Mouse (Mus musculus): ENCODE data around the gene Mms19. TPM values are rescaled to one million over a fixed set of nuclear protein-coding genes. Genes with fewer than 3 reads are reported as not detected.
A peak's percentile ranks its signal among the peaks of the same experiment; 100 is the strongest.

Gene Mms19
- total RNA-seq, 2 experiments from 2014 or later, result 19.3 to 20.1 TPM

GRCm38 (mm10) chr19:41898860-41899259 lies 82.1 kb downstream of the Mms19 start:
- peak; percentile 33 for DNase-seq

GRCm38 (mm10) chr19:41896319-41896711 lies 84.6 kb downstream of the Mms19 start:
- DNase-seq, result no peak

GRCm38 (mm10) chr19:41895460-41896318 lies 85.3 kb downstream of the Mms19 start, which contains the start of gene Rrp12:
TSS of gene Rrp12 (minus strand) at chr19:41896173.
- DNase-seq, result peak; percentile 79

GRCm38 (mm10) chr19:41894959-41895358 lies 86.0 kb downstream of the Mms19 start:
- peak; percentile 35 for DNase-seq

Other genes starting within 250 kb of the Mms19 start
- not detected for gene Slit1, start 237.5 kb downstream of the Mms19 start, total RNA-seq (2021)
- gene Arhgap19, start 179.1 kb downstream of the Mms19 start, total RNA-seq (2021), result 10 to 100 TPM in 1 of 2 experiments, 1 to 10 TPM in 1; 9.5 to 10.2 TPM
- gene Frat1, start 151.2 kb downstream of the Mms19 start, total RNA-seq (2021), result 1 to 10 TPM; 2.1 to 2.3 TPM
- gene Frat2, start 133.0 kb downstream of the Mms19 start, total RNA-seq (2021), result 1 to 10 TPM; 3.6 to 3.9 TPM
- 10 to 100 TPM; 19.9 to 23.4 TPM for gene Rrp12, start 85.0 kb downstream of the Mms19 start, total RNA-seq (2021)
- gene Pgam1, start 69.2 kb downstream of the Mms19 start, total RNA-seq (2021), result 100 to 1,000 TPM; 150 to 162 TPM
- 10 to 100 TPM; 18.0 to 18.2 TPM for gene Exosc1, start 47.7 kb downstream of the Mms19 start, total RNA-seq (2021)
- 10 to 100 TPM; 30.7 to 31.7 TPM for gene Zdhhc16, start 47.7 kb downstream of the Mms19 start, total RNA-seq (2021)
- gene Ubtd1, start 606 bp upstream of the Mms19 start, total RNA-seq (2021), result 10 to 100 TPM; 26.4 to 28.3 TPM
- gene Ankrd2, start 54.8 kb upstream of the Mms19 start, total RNA-seq (2021), result under 1 TPM in 1 of 2 experiments, not detected in 1; 0.25 TPM
- gene Hoga1, start 64.5 kb upstream of the Mms19 start, total RNA-seq (2021), result 1 to 10 TPM; 2.5 to 2.8 TPM
- under 1 TPM; 0.26 to 0.50 TPM for gene 4933411K16Rik, start 71.1 kb upstream of the Mms19 start, total RNA-seq (2021)
- 10 to 100 TPM in 1 of 2 experiments, 1 to 10 TPM in 1; 8.8 to 10.6 TPM for gene Morn4, start 105.2 kb upstream of the Mms19 start, total RNA-seq (2021)
- 10 to 100 TPM; 16.7 to 19.5 TPM for gene Pi4k2a, start 109.3 kb upstream of the Mms19 start, total RNA-seq (2021)
- 10 to 100 TPM; 17.9 to 19.5 TPM for gene Avpi1, start 147.9 kb upstream of the Mms19 start, total RNA-seq (2021)
- 10 to 100 TPM; 37.3 to 40.7 TPM for gene Marveld1, start 166.2 kb upstream of the Mms19 start, total RNA-seq (2021)
- gene Zfyve27, start 182.8 kb upstream of the Mms19 start, total RNA-seq (2021), result 10 to 100 TPM; 28.4 to 32.4 TPM
- gene Sfrp5, start 221.1 kb upstream of the Mms19 start, total RNA-seq (2021), result 1 to 10 TPM in 1 of 2 experiments, under 1 TPM in 1; 0.54 to 1.3 TPM